Mouse (Mus musculus) midbrain, postnatal 0 days (tissue): ENCODE results near the gene Neurl1a. TPM values are rescaled to one million over a fixed set of nuclear protein-coding genes. Genes with fewer than 3 reads are reported as not detected.

Experiments
- ATAC-seq: fragments of 200-750 bp; cut with Nextera tagmentation; 2 replicates; pipeline ENCODE4 v1.8.0; 2017; ENCODE audit warnings: moderate number of reproducible peaks, mild to moderate bottlenecking, moderate TSS enrichment, moderate library complexity; ENCODE audit not compliant: low FRiP score
- DNase-seq: peaks from one replicate; pipeline ENCODE4 v3.0.0-alpha.2; 2015; ENCODE audit warnings: low spot score
- H3K27ac ChIP-seq: fragments of 300-500 bp; sonication (generic); 2 replicates; pipeline ENCODE4 v1.5.1; 2014; ENCODE audit warnings: low read depth, mild to moderate bottlenecking, low read length, mixed read lengths
- H3K27me3 ChIP-seq: fragments of 300-500 bp; sonication (generic); 2 replicates; pipeline ENCODE4 v1.6.1; 2014; ENCODE audit warnings: low read length, control low read depth, mixed read lengths; ENCODE audit not compliant: insufficient read depth
- H3K36me3 ChIP-seq: fragments of 300-500 bp; sonication (generic); 2 replicates; pipeline ENCODE4 v1.6.1; 2014; ENCODE audit warnings: low read length, control low read depth, mixed read lengths; ENCODE audit not compliant: insufficient read depth
- H3K4me1 ChIP-seq: fragments of 300-500 bp; sonication (generic); 2 replicates; pipeline ENCODE4 v1.6.1; 2014; ENCODE audit warnings: mild to moderate bottlenecking, control low read depth, antibody characterized with exemption, low read length, mixed read lengths; ENCODE audit not compliant: insufficient read depth
- H3K4me2 ChIP-seq: fragments of 300-500 bp; sonication (generic); 2 replicates; pipeline ENCODE4 v1.6.1; 2014; ENCODE audit warnings: low read depth, mild to moderate bottlenecking, low read length, mixed read lengths; ENCODE audit not compliant: poor library complexity, severe bottlenecking
- H3K4me3 ChIP-seq: fragments of 300-500 bp; sonication (generic); 2 replicates; pipeline ENCODE4 v1.5.1; 2014; ENCODE audit warnings: low read depth, mild to moderate bottlenecking, low read length, moderate library complexity
- H3K9ac ChIP-seq: fragments of 300-500 bp; sonication (generic); replicated peaks from 2 replicates; pipeline ENCODE4 v1.6.1; 2014; ENCODE audit warnings: mild to moderate bottlenecking, low read length, moderate library complexity, mixed read lengths; ENCODE audit not compliant: poor library complexity, severe bottlenecking
- H3K9me3 ChIP-seq: fragments of 300-500 bp; sonication (generic); 2 replicates; pipeline ENCODE4 v1.6.1; 2016; ENCODE audit warnings: low read length, control low read depth
- CTCF ChIP-seq: IDR thresholded peaks from 2 replicates; pipeline ENCODE4 v1.5.1; 2016; ENCODE audit warnings: antibody characterized with exemption, mild to moderate bottlenecking
- WGBS: fragments of 180-500 bp; shearing (Covaris S2); extraction: QIAGEN DNeasy Blood & Tissue Kit; methylation state at CpG from one replicate; pipeline ENCODE4 v1.1.7; 2014; 5-methylcytosine and 5-hydroxymethylcytosine counted together
- microRNA-seq: library from miRNA; unstranded; fragments of <30 nt; microRNA quantifications from one replicate; pipeline ENCODE4, GENCODE M21; 2016; ENCODE audit warnings: borderline number of aligned reads
- polyA plus RNA-seq: library from polyadenylated mRNA; unstranded; fragments of >200 nt; fragmentation: Nextera tagmentation; extraction: Ambion mirVana; gene quantifications from 2 replicates; pipeline ENCODE4 v1.2.1, GENCODE M21; 2015
- total RNA-seq: library from RNA; depleted of rRNA; stranded (reverse); fragments of >200 nt; gene quantifications from 2 replicates; pipeline ENCODE4 v1.2.3, GENCODE M21; 2014; rRNA removed

Neurl1a gene
- total and polyA plus RNA-seq, 2 experiments from 2014 or later: 16.2 to 82.4 TPM

DNA sequence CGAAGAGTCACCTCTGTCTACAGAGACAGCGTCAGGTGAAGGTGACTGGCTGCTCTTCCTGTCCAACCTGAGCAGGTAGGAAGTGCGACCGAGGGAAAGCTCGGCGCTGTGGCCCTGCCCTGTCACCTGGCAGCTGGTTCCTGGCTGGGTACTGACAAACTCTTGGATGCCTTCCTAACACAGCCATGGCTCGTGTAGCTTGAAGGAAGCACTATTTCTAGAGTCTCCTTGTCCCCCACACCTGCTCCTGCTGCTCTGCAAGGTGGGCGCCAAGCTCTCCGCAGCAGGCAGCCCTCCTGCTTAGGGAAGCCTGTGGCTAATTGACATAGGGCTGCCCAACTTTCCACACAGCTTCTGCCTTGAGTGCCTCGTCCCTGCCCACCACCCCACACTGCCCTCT lies 126.8 kb downstream of the Neurl1a start:
- WGBS: 91% methylated on average over 10 of the region's 10 CpGs
- Histone ChIP-seq H3K9ac (no peak overlapping the region), H3K4me3 (no peak overlapping the region), H3K27ac (no peak overlapping the region), H3K4me1 (peaks cover 11% of the 10 kb centered on the region; the same call in 1 of the 2 replicates), H3K4me2 (no peak overlapping the region), H3K36me3 (no peaks in the 10 kb centered on the region), H3K27me3 (no peaks in the 10 kb centered on the region), H3K9me3 (no peaks in the 10 kb centered on the region)
- DNase-seq: no peak
- ATAC-seq: no peak
- no peak for TF ChIP-seq CTCF

- ATAC-seq (no peak), DNase-seq (no peak)
- Histone ChIP-seq H3K27me3 (no peaks in the 10 kb centered on the region), H3K4me1 (peaks cover 8% of the 10 kb centered on the region; the same call in 1 of the 2 replicates), H3K4me2 (no peak overlapping the region), H3K9me3 (no peaks in the 10 kb centered on the region), H3K9ac (no peak overlapping the region), H3K27ac (no peak overlapping the region), H3K36me3 (no peaks in the 10 kb centered on the region), H3K4me3 (no peak overlapping the region)
- 93% methylated on average over 14 of the region's 14 CpGs for WGBS
- TF ChIP-seq CTCF: no peak
Measured at GRCm38 (mm10) chr19:47306128-47306916, 127.7 kb downstream of the Neurl1a start.

- ATAC-seq (no peak), DNase-seq (no peak)
- Histone ChIP-seq H3K27ac (no peak overlapping the region), H3K9me3 (no peaks in the 10 kb centered on the region), H3K36me3 (no peaks in the 10 kb centered on the region), H3K9ac (no peak overlapping the region), H3K4me1 (0 out of 2 replicates have a peak, but pooled peaks cover 3% of the 10 kb centered on the region), H3K27me3 (no peaks in the 10 kb centered on the region), H3K4me2 (no peak overlapping the region), H3K4me3 (no peak overlapping the region)
- 88% methylated on average over 8 of the region's 8 CpGs for WGBS
- no peak for TF ChIP-seq CTCF
Measured at GRCm38 (mm10) chr19:47306917-47307315, 128.3 kb downstream of the Neurl1a start.

Small RNA genes within 50 kb of the gene (microRNA-seq; reads per million reads assigned to microRNA genes)
- gene Mir6995: not detected

Other genes with a start within 250 kb of the Neurl1a start
- 229 and 248 TPM in 2 replicates for gene Ina, start 164.1 kb upstream of the Neurl1a start, total RNA-seq
- gene Ina, start 164.1 kb upstream of the Neurl1a start, polyA plus RNA-seq: 294 and 310 TPM in 2 replicates
- 64.1 and 68.1 TPM in 2 replicates for gene Nt5c2, start 163.7 kb upstream of the Neurl1a start, total RNA-seq
- gene Nt5c2, start 163.7 kb upstream of the Neurl1a start, polyA plus RNA-seq: 81.8 and 83.0 TPM in 2 replicates
- gene Pcgf6, start 127.9 kb upstream of the Neurl1a start, total RNA-seq: 26.3 and 29.2 TPM in 2 replicates
- gene Pcgf6, start 127.9 kb upstream of the Neurl1a start, polyA plus RNA-seq: 21.8 and 23.6 TPM in 2 replicates
- gene Taf5, start 111.1 kb upstream of the Neurl1a start, total RNA-seq: 8.6 and 10.8 TPM in 2 replicates
- 2.9 and 3.0 TPM in 2 replicates for gene Taf5, start 111.1 kb upstream of the Neurl1a start, polyA plus RNA-seq
- gene Usmg5, start 88.2 kb upstream of the Neurl1a start, total RNA-seq: 620 and 786 TPM in 2 replicates
- gene Usmg5, start 88.2 kb upstream of the Neurl1a start, polyA plus RNA-seq: 1,971 and 2,037 TPM in 2 replicates
- 10.9 and 11.0 TPM in 2 replicates for gene Pdcd11, start 88.1 kb upstream of the Neurl1a start, total RNA-seq
- gene Pdcd11, start 88.1 kb upstream of the Neurl1a start, polyA plus RNA-seq: 3.4 and 3.8 TPM in 2 replicates
- 0.77 and 0.80 TPM in 2 replicates for gene Calhm2, start 40.5 kb upstream of the Neurl1a start, total RNA-seq
- 0.80 and 1.0 TPM in 2 replicates for gene Calhm2, start 40.5 kb upstream of the Neurl1a start, polyA plus RNA-seq
- not detected in 2 replicates for gene Calhm1, start 34.6 kb upstream of the Neurl1a start, total RNA-seq
- gene Calhm1, start 34.6 kb upstream of the Neurl1a start, polyA plus RNA-seq: not detected in 2 replicates
- gene Calhm3, start 21.1 kb upstream of the Neurl1a start, total RNA-seq: 0.33 TPM in 1 of 2 replicates, not detected in the other
- gene Calhm3, start 21.1 kb upstream of the Neurl1a start, polyA plus RNA-seq: 0.22 TPM in 1 of 2 replicates, not detected in the other